Mouse (Mus musculus) embryonic facial prominence, embryonic 13.5 days (tissue): ENCODE results near the gene Itprip. TPM values are rescaled to one million over a fixed set of nuclear protein-coding genes. Genes with fewer than 3 reads are reported as not detected.

Experiments used
- ATAC-seq: fragments of 200-750 bp; cut with Nextera tagmentation; 2 replicates; pipeline ENCODE4 v1.8.0; 2017; ENCODE audit warnings: low read depth; ENCODE audit not compliant: insufficient number of reproducible peaks, insufficient read depth, low FRiP score, low TSS enrichment
- H3K27ac ChIP-seq: fragments of 300-500 bp; sonication (generic); 2 replicates; pipeline ENCODE4 v1.5.1; 2015; ENCODE audit warnings: moderate library complexity, mild to moderate bottlenecking, inconsistent platforms
- H3K27me3 ChIP-seq: fragments of 300-500 bp; sonication (generic); 2 replicates; pipeline ENCODE4 v1.6.1; 2015; ENCODE audit warnings: mild to moderate bottlenecking, inconsistent platforms
- H3K36me3 ChIP-seq: fragments of 300-500 bp; sonication (generic); 2 replicates; pipeline ENCODE4 v1.6.1; 2015; ENCODE audit warnings: mild to moderate bottlenecking, inconsistent platforms
- H3K4me1 ChIP-seq: fragments of 300-500 bp; sonication (generic); 2 replicates; pipeline ENCODE4 v1.6.1; 2015; ENCODE audit warnings: inconsistent platforms
- H3K4me2 ChIP-seq: fragments of 300-500 bp; sonication (generic); 2 replicates; pipeline ENCODE4 v1.6.1; 2015; ENCODE audit warnings: moderate library complexity, mild to moderate bottlenecking, inconsistent platforms
- H3K4me3 ChIP-seq: fragments of 300-500 bp; sonication (generic); 2 replicates; pipeline ENCODE4 v1.5.1; 2015; ENCODE audit warnings: mild to moderate bottlenecking, inconsistent platforms
- H3K9ac ChIP-seq: fragments of 300-500 bp; sonication (generic); 2 replicates; pipeline ENCODE4 v1.6.1; 2015; ENCODE audit warnings: mild to moderate bottlenecking, inconsistent platforms
- H3K9me3 ChIP-seq: fragments of 300-500 bp; sonication (generic); 2 replicates; pipeline ENCODE4 v1.6.1; 2016; ENCODE audit warnings: inconsistent platforms
- WGBS: fragments of 180-500 bp; shearing (Covaris S2); methylation state at CpG from one replicate; pipeline ENCODE4 v1.1.7; 2015; ENCODE audit warnings: mixed read lengths; 5-methylcytosine and 5-hydroxymethylcytosine counted together
- polyA plus RNA-seq: library from polyadenylated mRNA; unstranded; fragments of >200 nt; fragmentation: Nextera tagmentation; extraction: Ambion mirVana; gene quantifications from 2 replicates; pipeline ENCODE4 v1.2.1, GENCODE M21; 2015

Gene Itprip
- polyA plus RNA-seq, 1 experiment from 2014 or later, result 16.5 TPM

DNA sequence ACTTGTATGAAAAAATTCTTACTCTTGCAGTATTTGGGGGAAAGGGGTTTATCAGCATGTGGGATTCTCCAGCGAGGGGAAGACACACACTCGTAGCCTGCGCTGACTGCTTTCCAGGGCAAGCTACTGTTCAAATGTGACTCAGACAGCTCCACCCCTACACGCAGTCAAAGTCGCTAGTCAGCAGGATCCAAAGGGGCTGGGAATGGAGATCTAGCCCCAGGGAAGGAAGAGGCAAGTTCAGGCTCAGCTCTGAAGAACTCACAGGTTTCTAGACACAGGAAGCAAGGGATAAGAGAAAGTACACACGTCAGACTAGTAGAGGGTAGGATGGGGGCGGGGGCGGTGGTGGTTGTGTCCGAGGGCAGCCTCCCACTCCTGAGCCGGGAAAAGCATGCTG, 18.5 kb downstream of the Itprip start:
- 76% methylated on average over 10 of the region's 10 CpGs for WGBS
- no peak for ATAC-seq
- peaks cover 36% of the 10 kb centered on the region for H3K36me3 ChIP-seq

DNA sequence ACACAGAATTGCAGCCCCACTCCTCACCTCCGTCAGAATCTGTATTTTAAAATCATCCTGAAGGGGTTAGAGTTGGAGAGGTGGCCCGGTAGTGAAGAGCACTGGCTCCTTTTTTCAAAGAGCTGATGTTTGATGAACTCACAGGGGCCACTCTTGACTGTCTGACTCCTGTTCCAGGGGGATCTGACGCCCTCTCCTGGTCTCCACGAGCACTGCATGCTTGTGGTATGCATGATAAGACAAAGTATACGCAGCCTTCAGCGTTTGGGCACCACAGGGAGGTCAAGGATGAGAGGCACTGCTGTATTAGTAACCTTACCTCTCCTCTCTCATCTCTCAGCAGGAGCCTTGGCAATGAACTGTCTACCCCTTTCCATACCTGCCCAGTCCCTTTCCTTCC, 19.1 kb downstream of the Itprip start:
- ATAC-seq, result no peak
- no peak overlapping the region for H3K9ac ChIP-seq
- no peak overlapping the region for H3K4me3 ChIP-seq
- H3K27ac ChIP-seq, result no peak overlapping the region
- peaks cover 30% of the 10 kb centered on the region for H3K4me1 ChIP-seq
- H3K27me3 ChIP-seq, result no peaks in the 10 kb centered on the region
- no peaks in the 10 kb centered on the region for H3K9me3 ChIP-seq
- peaks cover 42% of the 10 kb centered on the region for H3K36me3 ChIP-seq
- no peak overlapping the region for H3K4me2 ChIP-seq
- WGBS, result 68% methylated on average over 6 of the region's 6 CpGs

More for the DNA sequence above, 18.5 kb downstream of the Itprip start:
- no peak overlapping the region for H3K4me3 ChIP-seq
- no peak overlapping the region for H3K27ac ChIP-seq
- peaks cover 35% of the 10 kb centered on the region for H3K4me1 ChIP-seq
- H3K4me2 ChIP-seq, result no peak overlapping the region
- H3K9me3 ChIP-seq, result no peaks in the 10 kb centered on the region
- H3K27me3 ChIP-seq, result no peaks in the 10 kb centered on the region
- no peak overlapping the region for H3K9ac ChIP-seq

DNA sequence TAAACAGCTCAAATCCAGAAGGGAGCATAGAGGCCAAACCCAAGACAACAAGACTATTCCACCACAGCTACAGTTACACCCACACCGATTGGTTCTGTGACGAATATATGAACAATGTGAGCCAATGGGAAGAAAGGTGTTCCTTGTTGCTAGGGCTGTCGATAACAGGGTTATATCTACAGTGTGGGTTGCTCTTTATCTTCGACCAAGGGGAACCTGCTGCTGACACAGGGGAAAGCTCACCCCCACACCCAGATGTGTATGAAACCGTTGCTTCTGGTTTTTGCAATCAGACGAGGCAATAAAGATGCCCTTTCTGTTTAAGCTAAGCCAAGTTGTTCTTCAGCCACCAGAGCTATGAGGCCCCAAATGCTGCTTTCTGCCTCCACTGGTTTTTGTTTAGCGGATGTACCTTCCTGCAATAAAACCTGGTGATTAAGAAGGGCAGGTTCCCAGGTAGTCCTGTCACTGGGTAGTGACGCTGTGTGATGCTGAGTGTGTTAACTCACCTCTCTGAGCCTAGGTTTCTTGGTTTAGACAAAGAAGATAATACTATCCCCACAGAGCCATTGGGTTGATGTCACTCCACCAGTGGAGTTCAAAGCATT, 20.5 kb downstream of the Itprip start:
- Histone ChIP-seq H3K4me3 (no peak overlapping the region), H3K27me3 (no peaks in the 10 kb centered on the region), H3K36me3 (peaks cover 50% of the 10 kb centered on the region), H3K9ac (no peak overlapping the region), H3K9me3 (no peaks in the 10 kb centered on the region), H3K27ac (no peak overlapping the region), H3K4me2 (no peak overlapping the region), H3K4me1 (peaks cover 27% of the 10 kb centered on the region)
- 90% methylated on average over 8 of the region's 8 CpGs for WGBS
- no peak for ATAC-seq

DNA sequence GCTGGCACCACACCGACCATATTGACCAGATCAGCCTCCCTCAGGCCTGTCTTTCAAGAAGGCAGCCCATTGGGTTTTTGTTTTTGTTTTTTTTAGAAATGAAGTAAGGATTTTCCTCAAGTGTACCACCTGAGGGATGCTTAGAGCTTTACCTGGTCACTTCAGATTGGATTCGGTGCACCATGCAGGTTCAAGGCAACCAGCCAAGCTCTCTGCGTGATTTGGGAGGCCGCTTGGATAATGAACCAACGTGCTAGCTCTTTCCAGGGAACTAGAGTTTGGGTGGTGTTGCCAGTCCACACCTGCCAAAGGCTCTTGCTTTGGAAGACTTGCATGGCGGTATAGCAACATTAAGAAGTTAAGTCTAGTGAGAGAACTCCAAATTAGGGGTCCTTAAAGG, 26.0 kb downstream of the Itprip start:
- H3K4me3 ChIP-seq, result no peak overlapping the region
- 93% methylated on average over 6 of the region's 6 CpGs for WGBS
- H3K36me3 ChIP-seq, result peaks cover 51% of the 10 kb centered on the region
- H3K9me3 ChIP-seq, result no peaks in the 10 kb centered on the region
- ATAC-seq, result no peak
- no peak overlapping the region for H3K9ac ChIP-seq
- H3K4me1 ChIP-seq, result peaks cover 13% of the 10 kb centered on the region; the same call in 1 of the 2 replicates
- no peak overlapping the region for H3K4me2 ChIP-seq
- no peak overlapping the region for H3K27ac ChIP-seq
- H3K27me3 ChIP-seq, result no peaks in the 10 kb centered on the region

DNA sequence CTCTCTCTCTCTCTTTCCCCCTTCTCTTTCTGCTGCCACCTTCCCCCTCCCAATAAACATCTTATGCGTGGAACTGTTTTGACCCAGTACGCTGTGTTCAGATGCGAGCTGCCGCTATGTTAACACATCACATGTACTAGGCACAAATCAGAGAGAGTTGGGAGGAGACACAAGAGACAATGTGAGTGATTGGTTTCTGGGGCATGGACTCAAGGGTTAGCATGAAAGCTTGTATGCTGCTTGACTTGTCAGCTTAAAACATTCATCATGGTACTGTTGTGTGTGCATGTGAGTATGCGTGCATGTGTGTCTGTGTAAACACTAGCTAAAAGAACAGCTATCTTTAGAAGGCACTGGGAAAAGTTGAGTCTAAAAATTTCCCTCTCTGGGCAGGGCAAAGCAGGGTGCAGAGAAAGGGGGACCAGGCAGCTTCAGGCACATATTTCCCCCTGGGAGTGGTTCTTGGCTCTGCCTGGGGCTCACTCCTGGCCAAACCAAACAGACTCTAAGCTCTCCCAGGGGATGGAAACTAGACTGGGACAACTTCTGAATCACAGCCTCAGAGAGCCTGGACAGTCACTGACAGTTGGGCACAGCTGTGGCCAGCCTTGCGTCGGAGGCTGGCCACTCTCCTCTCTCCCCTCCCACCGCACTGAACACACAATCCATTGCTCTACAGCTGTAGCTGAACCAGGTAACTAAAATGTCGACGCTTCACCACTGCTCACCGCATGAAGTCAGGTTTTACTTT, 27.4 kb downstream of the Itprip start:
- peaks cover 38% of the 10 kb centered on the region for H3K36me3 ChIP-seq
- 89% methylated on average over 11 of the region's 11 CpGs for WGBS
- no peaks in the 10 kb centered on the region for H3K27me3 ChIP-seq
- H3K4me2 ChIP-seq, result no peak overlapping the region
- no peak for ATAC-seq
- peaks cover 13% of the 10 kb centered on the region; the same call in 1 of the 2 replicates for H3K4me1 ChIP-seq
- no peaks in the 10 kb centered on the region for H3K9me3 ChIP-seq
- 0 out of 2 replicates have a peak overlapping the region, but pooled peaks have one; percentile 11 for H3K27ac ChIP-seq
- H3K9ac ChIP-seq, result no peak overlapping the region
- no peak overlapping the region for H3K4me3 ChIP-seq

DNA sequence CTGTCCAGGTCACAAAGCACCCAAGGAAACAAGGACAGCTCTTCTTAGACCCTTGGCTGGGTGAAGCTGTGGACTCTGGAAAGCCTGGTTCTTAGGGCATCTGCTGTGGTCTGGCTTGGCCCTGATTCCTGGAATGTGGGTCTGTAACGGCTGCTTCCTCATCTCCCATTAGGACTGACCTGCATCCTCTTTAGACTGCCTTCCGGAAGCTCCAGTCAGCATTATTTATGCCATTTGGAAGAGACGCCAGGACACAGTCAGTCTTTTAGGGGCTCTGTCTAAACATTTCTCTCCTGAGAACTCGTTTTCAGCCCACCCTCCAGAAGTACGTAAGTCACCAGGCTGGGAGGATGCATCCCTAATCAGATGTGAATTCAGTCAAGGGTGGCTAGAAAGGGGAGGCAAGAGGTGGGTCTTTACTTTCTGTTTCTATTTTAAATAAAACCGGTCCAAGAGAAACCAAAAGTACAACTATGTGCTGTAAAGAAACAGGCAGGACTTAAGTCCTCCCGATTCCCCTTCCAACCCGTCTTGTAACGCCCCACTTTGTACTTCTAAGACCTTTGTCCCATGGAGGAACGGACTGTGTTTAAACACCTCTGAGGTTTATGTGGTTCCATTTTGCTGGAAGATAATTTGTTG, 28.5 kb downstream of the Itprip start:
- Histone ChIP-seq H3K9ac (no peak overlapping the region), H3K27me3 (no peaks in the 10 kb centered on the region), H3K27ac (0 out of 2 replicates have a peak overlapping the region, but pooled peaks have one; percentile 22), H3K36me3 (peaks cover 26% of the 10 kb centered on the region), H3K9me3 (no peaks in the 10 kb centered on the region), H3K4me2 (no peak overlapping the region), H3K4me1 (peaks cover 13% of the 10 kb centered on the region; the same call in 1 of the 2 replicates), H3K4me3 (no peak overlapping the region)
- no peak for ATAC-seq
- 69% methylated on average over 10 of the region's 10 CpGs for WGBS

DNA sequence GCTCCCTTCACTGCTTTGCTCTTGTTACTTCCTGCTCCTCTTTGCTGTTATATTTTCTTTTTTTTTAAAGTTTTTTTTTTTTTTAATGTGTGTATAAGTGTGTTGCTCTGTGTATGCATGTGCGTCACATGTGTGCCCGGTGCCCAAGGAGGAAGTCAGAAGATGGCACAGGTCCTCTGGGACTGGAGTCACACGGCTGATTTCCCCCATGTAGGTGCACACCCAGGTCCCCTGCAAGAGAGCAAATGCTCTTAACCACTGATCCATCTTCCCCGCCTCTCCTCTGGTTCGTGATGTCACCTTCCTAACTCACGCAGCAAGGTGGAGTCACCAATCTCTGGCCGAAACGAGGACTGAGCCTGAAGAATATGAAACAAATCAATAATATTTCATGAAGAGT, 31.1 kb downstream of the Itprip start:
- H3K36me3 ChIP-seq, result peaks cover 4% of the 10 kb centered on the region; the same call in 1 of the 2 replicates
- H3K27me3 ChIP-seq, result no peaks in the 10 kb centered on the region
- H3K9ac ChIP-seq, result no peak overlapping the region
- ATAC-seq, result no peak
- no peak overlapping the region for H3K4me3 ChIP-seq
- 90% methylated on average over 8 of the region's 8 CpGs for WGBS
- no peak overlapping the region for H3K27ac ChIP-seq
- H3K4me1 ChIP-seq, result peaks cover 26% of the 10 kb centered on the region
- H3K9me3 ChIP-seq, result no peaks in the 10 kb centered on the region
- no peak overlapping the region for H3K4me2 ChIP-seq

DNA sequence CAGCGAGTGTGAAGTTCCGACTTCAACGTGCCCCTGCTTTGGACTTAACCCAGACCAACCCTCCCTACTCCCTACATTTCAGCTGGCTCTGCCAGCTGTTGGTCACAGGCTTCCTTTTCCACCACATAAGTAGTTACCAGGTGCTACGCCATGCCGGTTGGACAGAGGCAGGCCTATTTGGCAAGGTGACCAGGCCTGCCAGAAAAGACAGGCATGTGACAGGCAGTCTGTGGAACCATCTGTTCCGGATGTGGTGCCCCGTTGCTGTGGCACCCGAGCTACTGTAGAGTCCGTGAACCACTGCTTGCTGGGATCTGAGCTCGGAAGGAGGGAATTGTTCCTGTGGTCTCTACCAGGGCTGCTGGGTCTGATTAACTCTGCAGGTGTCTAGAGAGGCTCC, 31.7 kb downstream of the Itprip start:
- no peak overlapping the region for H3K9ac ChIP-seq
- H3K9me3 ChIP-seq, result no peaks in the 10 kb centered on the region
- no peaks in the 10 kb centered on the region for H3K27me3 ChIP-seq
- no peak overlapping the region for H3K4me2 ChIP-seq
- H3K27ac ChIP-seq, result no peak overlapping the region
- no peak overlapping the region for H3K4me3 ChIP-seq
- 82% methylated on average over 10 of the region's 10 CpGs for WGBS
- peaks cover 31% of the 10 kb centered on the region for H3K4me1 ChIP-seq
- no peaks in the 10 kb centered on the region for H3K36me3 ChIP-seq
- no peak for ATAC-seq

DNA sequence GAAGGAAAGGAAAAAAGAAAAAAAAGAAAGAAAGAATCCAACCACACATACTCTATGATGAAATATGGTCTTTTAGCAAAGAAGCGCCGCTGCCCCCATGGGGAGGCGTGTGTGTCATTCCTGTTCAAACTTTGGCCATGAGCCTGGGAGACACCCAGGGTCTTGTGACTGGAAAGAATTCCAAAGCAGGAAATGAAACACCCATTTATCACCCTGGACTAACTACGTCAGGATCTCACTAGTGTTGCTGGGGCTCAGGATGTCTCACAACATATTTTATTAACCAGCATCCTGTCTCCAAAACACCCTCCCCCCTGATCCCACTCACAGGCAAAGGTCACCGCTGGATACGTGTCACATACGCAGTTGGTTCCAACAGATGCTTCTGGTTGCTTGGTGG, 32.5 kb downstream of the Itprip start:
- H3K4me2 ChIP-seq, result no peak overlapping the region
- H3K36me3 ChIP-seq, result no peaks in the 10 kb centered on the region
- H3K9me3 ChIP-seq, result no peaks in the 10 kb centered on the region
- no peak overlapping the region for H3K27ac ChIP-seq
- no peak for ATAC-seq
- H3K4me1 ChIP-seq, result peaks cover 31% of the 10 kb centered on the region
- H3K9ac ChIP-seq, result no peak overlapping the region
- H3K4me3 ChIP-seq, result no peak overlapping the region
- WGBS, result 69% methylated on average over 7 of the region's 7 CpGs
- H3K27me3 ChIP-seq, result no peaks in the 10 kb centered on the region

DNA sequence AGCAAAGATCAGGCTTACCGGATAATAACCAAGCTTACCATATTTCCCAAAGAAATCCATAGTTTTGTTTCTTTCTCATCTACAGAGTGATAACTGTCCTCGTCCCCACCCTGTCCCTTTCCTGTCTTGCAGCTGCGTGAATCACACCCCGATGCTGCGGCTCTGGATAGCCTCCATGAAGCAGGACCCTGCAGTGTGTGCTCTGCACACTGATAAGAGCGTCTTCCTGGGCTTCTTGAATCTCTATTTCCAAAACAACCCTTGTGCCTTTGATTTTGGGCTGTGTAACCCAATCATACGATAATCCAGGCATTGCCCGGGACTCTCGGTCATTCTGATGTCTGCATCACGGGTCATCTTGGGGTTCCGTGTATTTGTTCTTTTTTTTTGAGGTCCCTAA, 33.2 kb downstream of the Itprip start:
- Histone ChIP-seq H3K27ac (no peak overlapping the region), H3K36me3 (no peaks in the 10 kb centered on the region), H3K9me3 (no peaks in the 10 kb centered on the region), H3K4me1 (peaks cover 24% of the 10 kb centered on the region), H3K4me3 (no peak overlapping the region), H3K9ac (no peak overlapping the region), H3K27me3 (no peaks in the 10 kb centered on the region), H3K4me2 (no peak overlapping the region)
- whole genome bisulfite sequencing, result 88% methylated on average over 11 of the region's 11 CpGs
- ATAC-seq, result no peak

DNA sequence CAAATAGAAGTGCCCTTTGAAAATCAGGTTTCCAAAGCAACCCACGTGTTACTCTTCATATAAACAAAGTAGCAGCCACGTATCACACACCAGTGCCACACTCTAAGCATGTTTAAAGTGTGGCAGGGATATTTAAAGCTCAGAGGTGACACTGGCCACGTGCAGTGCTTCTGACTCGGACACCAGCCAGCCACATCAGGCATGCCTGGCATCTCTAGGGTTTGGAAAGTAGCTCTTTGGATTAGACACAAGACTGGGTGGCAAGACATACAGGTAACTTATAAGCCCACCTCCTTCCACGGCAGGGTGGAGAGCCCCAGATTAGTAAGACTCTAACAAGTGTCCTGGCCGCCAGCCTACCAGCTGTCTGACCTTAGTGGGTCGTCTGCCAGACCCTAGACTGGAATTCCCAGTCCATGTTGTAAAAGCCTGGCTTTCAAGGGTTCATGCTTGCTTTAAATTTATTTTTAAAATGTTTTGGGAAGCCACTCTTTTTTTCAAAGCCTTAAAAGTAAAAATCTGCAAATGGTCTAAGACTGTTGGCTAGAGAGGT, 33.8 kb downstream of the Itprip start:
- no peaks in the 10 kb centered on the region for H3K27me3 ChIP-seq
- no peak for ATAC-seq
- H3K9ac ChIP-seq, result no peak overlapping the region
- 67% methylated on average over 7 of the region's 7 CpGs for WGBS
- no peaks in the 10 kb centered on the region for H3K36me3 ChIP-seq
- H3K4me3 ChIP-seq, result no peak overlapping the region
- H3K9me3 ChIP-seq, result no peaks in the 10 kb centered on the region
- peaks cover 22% of the 10 kb centered on the region for H3K4me1 ChIP-seq
- H3K4me2 ChIP-seq, result no peak overlapping the region
- no peak overlapping the region for H3K27ac ChIP-seq
